Mouse (Mus musculus) heart, postnatal 14 days (tissue): ENCODE measurements around the gene Snx30. TPM values are rescaled to one million over a fixed set of nuclear protein-coding genes. Genes with fewer than 3 reads are reported as not detected.
A peak's percentile ranks its signal among the peaks of the same experiment; 100 is the strongest.

Experiments used
- DNase-seq, 2 experiments: peaks; one replicate each; pipeline ENCODE4 v3.0.0; 2021 to 2022
- intact Hi-C: fragments of 180-260 bp; cut with DNase I; formaldehyde crosslinking; loops from one replicate; pipeline ENCODE4 v1.15.1; 2025
- total RNA-seq, 2 experiments: library from RNA; stranded (reverse); gene quantifications; 2 replicates each; pipeline ENCODE4 v1.2.3; 2021

The Snx30 gene
- total RNA-seq, 2 experiments from 2014 or later: 5.0 to 8.2 TPM

GRCm38 (mm10) chr4:59861871-59862270, 56.2 kb downstream of the Snx30 start:
- intact Hi-C loops: no loop called here

DNA sequence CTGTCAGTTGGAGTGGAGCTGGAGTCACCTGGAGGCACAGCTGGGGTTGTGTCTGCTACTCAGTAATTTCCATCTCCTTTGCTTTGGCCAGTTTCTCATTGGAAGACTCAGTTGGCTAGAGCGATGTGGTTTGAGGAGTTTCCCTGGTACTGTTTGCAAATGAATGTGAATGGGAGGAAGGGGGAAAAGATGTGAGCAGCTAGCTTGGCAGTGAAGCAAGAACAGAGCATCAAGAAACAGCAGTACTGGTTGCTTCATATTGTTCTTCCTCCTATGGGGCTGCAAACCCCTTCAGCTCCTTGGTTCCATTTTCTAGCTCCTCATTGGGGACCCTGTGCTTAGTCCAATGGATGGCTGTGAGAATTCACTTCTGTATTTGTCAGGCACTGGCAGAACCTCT, 56.7 kb downstream of the Snx30 start:
- intact Hi-C loops: no loop called here
- DNase-seq: no peak

More at GRCm38 (mm10) chr4:59861871-59862270, 56.2 kb downstream of the Snx30 start:
- DNase-seq: no peak

DNA sequence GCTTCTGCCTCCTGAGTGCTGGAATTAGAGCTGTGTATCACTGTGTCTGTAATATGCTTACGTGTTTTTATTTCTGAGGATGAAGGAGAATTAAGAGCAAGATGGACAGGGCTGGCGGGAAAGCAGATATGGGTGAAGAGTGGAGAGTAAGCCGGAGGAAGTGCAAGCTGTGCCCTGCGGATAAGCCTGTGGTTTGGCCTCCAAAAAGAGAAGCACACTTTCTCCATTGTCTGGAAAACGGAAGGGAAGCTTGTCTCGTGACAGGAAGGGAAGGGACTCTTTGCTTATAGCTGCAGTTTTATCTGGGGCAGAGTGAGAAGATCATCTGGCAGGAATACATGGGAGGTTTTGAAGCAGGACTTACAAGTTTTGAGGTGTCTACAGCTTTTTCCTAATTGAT, 58.2 kb downstream of the Snx30 start:
- no peak for DNase-seq
- intact Hi-C loops: no loop called here

DNA sequence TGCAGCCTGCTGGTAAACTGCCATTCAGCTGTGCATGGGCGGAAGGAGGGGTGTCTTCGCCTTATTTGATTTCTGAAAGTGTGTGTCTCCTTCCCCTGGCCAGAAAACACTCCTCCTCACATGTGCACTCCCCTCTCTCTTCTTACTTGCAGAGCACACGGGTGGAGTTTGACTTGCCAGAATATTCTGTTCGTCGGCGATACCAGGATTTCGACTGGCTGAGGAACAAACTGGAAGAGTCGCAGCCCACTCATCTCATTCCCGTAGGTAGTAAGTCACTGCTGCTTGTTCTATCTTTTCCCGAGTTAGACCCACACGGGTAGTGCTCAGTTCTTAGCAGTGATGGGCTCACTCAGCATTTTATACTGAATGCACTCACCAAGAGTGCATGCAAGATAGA, 62.4 kb downstream of the Snx30 start:
- no peak for DNase-seq
- intact Hi-C loops: no loop called here

DNA sequence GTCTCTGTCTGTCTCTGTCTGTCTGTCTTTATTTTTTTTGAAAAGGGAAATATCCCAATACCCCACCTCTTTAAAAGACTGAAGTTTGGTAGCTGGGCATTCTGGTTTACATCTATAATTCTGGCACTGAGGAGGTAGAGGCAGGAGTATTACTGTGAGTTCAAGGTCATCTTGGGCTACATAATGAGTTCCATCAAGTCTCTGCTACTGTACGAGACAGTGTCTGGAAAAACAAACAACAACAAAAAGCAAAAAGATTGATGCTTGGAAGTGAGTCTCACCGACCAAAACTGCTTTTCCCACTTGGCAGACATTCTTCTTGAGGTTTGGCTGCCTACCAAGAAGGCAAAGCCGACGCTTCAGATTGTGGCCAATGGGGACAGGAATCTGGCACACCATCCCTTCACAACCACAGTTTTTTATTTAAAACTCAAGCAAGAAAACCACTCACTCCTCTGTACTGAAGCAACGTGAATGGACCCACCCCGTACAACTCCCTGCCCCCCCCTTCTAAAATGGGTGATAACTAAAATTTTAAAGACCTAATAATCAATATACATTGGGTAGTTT, 63.9 kb downstream of the Snx30 start:
- peak; percentile 40 to 61 for DNase-seq
- intact Hi-C loops: loop anchor here (2.0 to 5.0 kb wide), 3 partner anchors 19 to 252 kb away; no protein-coding TSS in a partner anchor

DNA sequence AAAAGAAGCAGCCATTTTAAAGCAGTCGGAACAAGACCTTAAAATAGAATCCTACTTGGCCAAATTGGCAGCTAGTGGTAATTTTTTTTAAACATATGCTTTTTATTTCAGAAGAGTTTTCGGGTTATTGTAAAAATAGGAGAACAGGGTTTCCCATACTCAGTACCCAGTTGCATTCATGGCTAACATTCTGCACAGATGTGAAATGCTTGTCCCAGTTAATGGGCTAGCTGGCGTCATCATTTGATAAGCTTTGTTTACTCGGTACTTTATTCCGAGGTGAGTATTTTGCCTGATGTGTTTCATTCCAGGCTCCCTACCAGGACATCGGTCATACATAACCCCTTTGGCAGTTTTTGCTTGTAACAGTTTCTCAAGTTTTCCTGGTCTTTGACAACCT, 64.8 kb downstream of the Snx30 start:
- intact Hi-C loops: loop anchor here (2.0 to 5.0 kb wide), 3 partner anchors 20 to 253 kb away; no protein-coding TSS in a partner anchor
- no peak for DNase-seq

- peak; percentile 77 to 87 for DNase-seq
- intact Hi-C loops: loop anchor here (1.0 to 5.0 kb wide), 4 partner anchors 20 to 254 kb away; no protein-coding TSS in a partner anchor
Observed at GRCm38 (mm10) chr4:59870859-59871591, 65.4 kb downstream of the Snx30 start.

DNA sequence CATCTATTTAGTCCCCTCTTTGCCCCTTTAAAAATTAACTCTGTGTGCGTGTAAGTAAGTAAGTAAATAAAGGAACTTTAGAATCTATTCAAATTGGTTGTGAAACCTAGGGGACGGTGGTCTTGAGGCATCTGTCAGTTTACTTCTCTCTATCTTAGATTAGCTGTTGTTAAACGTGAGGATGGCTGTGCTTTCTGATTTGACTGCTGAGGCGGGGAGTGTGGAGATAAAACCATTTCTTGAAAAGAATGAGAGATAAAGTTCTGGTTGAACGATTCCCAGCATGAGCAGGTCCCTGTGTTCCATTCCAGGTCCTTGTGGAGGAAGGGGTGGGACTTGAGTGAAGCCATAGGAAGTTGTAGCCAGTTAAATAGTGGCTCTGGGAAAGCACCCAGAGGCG, 67.6 kb downstream of the Snx30 start:
- no peak for DNase-seq
- intact Hi-C loops: loop anchor here (5.0 kb wide), 1 partner anchor 256 kb away; no protein-coding TSS in a partner anchor

- intact Hi-C loops: loop anchor here (5.0 kb wide), 1 partner anchor 257 kb away; no protein-coding TSS in a partner anchor
- no peak for DNase-seq
Observed at GRCm38 (mm10) chr4:59873830-59874229, 68.2 kb downstream of the Snx30 start.

- intact Hi-C loops: no loop called here
Observed at GRCm38 (mm10) chr4:59876570-59876969, 70.9 kb downstream of the Snx30 start.

DNA sequence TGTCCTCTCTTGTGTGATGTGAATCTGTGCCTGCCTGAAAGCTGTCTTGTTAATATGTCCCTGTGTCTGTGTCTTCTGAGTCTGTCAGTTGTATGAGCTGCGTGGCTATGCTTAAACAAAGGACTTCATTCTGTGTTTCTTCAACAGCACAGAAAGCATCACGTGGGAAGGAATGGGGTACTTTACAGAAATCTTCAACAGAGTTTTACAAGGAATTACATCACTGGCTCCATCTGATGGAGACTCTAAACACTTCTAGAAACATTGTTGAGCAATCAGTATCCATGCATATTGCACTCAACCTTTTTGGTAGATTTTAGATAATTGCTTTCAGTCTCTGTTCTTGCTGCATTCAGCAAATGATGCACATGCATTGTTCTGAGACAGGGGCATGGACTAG, 71.4 kb downstream of the Snx30 start:
- intact Hi-C loops: no loop called here
- DNase-seq: no peak

More at GRCm38 (mm10) chr4:59876570-59876969, 70.9 kb downstream of the Snx30 start:
- DNase-seq: no peak

DNA sequence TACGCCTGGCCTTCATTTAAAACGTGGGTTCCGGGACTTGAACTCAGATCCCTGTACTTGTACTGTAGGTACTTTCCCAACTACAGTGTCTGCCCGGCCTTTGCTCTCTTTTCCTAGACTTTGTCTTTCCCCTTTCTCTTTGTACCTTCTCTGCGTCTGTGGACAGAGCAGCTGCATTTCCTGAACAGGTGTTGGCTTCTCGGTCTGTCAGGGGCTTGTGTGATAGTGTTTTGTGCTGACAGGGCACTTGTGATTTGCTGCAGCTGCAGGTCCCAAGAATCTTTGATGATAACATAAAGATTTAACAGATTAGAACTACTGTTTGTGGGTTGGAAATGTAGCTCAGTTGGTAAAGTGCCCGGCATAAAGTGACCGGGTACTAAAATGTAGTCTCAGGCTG, 73.0 kb downstream of the Snx30 start:
- intact Hi-C loops: no loop called here

GRCm38 (mm10) chr4:59879444-59879843, 73.8 kb downstream of the Snx30 start:
- intact Hi-C loops: no loop called here
- DNase-seq: no peak

More for the DNA sequence above, 73.0 kb downstream of the Snx30 start:
- DNase-seq: no peak

DNA sequence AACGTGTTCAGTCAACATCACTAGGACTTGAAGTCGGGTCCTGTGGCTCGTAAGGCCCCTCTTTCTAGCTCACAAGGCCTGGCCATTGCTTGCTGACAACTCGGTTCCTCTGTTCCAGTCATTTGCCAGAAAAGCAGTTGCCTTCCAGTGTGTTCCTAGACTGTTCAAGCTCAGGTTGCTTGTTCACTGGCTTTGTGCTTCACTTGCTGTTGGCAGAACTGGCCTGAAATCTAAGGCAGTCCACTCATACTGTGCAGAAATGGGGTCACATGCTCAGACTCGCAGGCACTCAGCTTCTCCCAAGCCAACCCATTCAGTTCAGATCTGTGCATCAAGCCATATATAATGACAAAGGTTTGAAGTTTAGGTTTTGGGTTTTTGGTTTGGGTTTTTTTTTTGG, 75.1 kb downstream of the Snx30 start:
- DNase-seq: no peak
- intact Hi-C loops: no loop called here

- intact Hi-C loops: no loop called here
Observed at GRCm38 (mm10) chr4:59881210-59881609, 75.6 kb downstream of the Snx30 start.

DNA sequence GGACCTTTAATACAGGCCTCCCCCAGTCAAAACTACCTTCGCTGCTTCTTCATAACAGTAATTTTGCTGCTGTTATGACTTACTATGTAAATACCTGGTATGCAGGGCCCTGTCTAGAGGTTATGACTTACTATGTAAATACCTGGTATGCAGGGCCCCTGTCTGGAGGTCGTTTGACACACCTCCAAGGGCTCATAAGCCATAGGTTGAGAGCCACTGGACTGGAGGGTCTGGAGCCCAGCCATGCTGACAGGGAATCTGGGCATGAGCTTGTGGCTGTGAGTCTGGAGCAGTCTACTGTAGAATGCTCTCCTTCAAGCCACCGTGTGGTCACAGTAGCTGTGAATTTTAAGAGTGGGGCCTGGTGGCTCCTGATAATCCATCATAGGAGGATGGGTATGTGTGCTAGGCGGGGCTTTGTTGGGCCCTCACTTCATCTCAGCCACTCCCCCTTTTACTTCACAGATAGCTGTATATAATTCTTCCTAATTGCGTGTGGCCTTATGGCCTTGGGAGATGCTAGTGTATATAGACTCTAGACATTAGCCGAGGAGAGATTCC, 78.6 kb downstream of the Snx30 start:
- no peak for DNase-seq

More at GRCm38 (mm10) chr4:59881210-59881609, 75.6 kb downstream of the Snx30 start:
- DNase-seq: no peak

GRCm38 (mm10) chr4:59886281-59886680, 80.6 kb downstream of the Snx30 start:
- intact Hi-C loops: no loop called here
- no peak for DNase-seq

More for the DNA sequence above, 78.6 kb downstream of the Snx30 start:
- intact Hi-C loops: no loop called here

GRCm38 (mm10) chr4:59887011-59887410, 81.4 kb downstream of the Snx30 start:
- DNase-seq: no peak
- intact Hi-C loops: no loop called here

- intact Hi-C loops: no loop called here
- no peak for DNase-seq
Observed at GRCm38 (mm10) chr4:59888014-59888413, 82.4 kb downstream of the Snx30 start.

DNA sequence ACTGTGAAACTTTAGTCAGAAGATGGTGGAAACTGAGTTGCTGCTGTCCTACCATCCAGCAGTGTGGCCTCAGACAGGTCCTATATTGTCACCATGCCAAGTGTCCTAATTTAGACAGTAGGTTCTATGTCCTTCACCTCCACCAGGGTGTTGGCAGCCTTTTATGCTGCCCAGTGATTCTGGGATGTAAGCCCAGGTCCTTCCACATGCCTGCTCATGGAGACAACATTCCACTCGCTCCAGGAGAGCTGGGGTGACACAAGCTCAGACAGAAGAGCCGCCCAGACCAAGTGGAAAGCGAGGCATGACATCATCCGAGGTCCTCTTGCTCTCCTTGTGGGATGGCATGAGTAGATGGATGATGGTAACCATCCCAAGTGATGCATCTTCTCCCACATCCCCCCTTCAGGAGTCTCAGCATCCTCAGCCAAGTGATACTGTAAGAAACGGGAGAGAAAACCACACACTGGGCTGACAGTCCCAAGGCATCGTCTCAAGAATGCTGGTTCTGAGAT, 84.5 kb downstream of the Snx30 start:
- intact Hi-C loops: no loop called here

GRCm38 (mm10) chr4:59891723-59892416, 86.2 kb downstream of the Snx30 start:
- DNase-seq: no peak
- intact Hi-C loops: no loop called here

More for the DNA sequence above, 84.5 kb downstream of the Snx30 start:
- peak; percentile 26 to 58 for DNase-seq
